Mouse (Mus musculus) retina, embryonic 14.5 days (tissue): Measurements from ENCODE around the gene Slc7a1.

Experiments used
- DNase-seq: peaks from one replicate; pipeline ENCODE4 v3.0.0-alpha.2; 2015; ENCODE audit warnings: low spot score

The Slc7a1 gene

GRCm38 (mm10) chr5:148325317-148325885 is 74.3 kb downstream of the Slc7a1 start:
- DNase-seq, result peak; percentile 84

DNA sequence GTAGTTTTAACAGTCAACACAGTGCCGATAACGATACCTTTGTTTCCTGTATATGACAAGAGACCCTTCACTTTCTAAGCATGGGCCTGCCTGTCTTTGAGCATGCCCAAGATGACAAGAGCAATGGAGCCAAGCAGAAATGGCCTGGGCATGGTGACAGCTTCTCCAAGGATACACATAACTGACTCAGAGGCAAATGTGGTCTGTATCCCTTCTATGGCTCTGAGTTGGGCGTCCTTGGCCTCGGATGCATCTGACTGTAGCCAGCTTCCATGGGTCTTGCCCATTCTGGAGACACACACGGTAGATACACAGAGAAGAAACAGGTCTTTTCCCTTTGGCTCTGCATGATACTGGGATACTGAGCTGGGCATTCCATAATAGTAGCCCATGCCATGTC is 84.8 kb downstream of the Slc7a1 start:
- DNase-seq, result no peak

DNA sequence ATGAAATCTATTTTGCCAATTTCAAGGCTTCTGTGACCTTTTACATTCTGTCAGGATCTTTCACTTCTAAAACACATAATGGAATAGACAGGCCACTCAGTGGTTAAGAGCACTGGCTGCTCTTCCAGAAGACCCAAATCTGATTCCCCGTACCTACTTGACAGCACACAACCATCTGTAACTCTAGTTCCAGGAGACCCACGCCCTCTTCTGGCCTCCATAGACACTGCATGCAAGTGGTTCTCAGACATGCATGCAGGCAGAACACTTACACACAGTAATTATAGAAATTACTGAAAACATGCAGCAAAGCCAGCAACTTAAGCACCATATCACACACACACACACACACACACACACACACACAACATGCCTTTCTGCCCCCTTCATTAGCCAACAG is 87.3 kb downstream of the Slc7a1 start:
- DNase-seq, result no peak

- peak; percentile 24 for DNase-seq
Observed at GRCm38 (mm10) chr5:148310790-148311189, 88.9 kb downstream of the Slc7a1 start.

DNA sequence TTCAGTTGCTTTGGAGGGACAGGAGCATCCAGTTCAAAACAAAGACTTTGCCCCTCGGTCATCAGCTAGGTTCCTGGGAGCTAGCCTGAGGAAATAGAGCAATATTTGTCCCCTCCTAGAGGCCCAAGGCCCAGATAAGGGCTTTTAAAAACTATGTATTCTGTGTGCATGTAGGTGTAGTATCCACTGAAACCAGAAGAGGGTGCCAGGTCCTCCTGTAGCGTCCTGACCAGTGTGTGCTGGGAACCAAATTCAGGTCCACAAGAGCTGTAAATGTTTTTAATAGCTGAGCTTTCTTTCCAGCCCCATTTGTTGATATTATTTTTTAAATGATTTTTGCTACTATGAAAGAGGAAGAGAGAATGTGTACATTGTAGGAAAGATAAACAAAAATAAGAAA is 95.6 kb downstream of the Slc7a1 start:
- no peak for DNase-seq

DNA sequence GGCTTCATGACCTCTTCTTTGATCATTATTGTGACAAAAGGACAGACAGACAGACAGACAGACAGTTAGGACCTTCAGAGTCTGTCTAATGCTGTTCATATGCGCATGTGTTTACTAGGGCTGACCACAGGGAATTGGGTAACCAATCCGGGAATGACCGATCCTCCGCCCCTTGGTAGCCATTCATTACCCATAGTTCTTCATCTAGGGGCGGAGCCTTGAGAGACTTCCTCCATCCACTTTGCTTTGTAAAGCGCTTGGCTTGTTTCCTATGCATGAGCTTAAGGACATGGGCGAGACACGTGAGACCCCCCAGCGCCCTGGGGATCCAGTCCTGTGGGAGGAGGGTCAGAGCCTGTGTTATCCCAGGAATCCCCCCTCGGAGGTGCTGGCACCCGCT is 96.7 kb downstream of the Slc7a1 start:
- DNase-seq, result no peak

GRCm38 (mm10) chr5:148293346-148293745 is 106.4 kb downstream of the Slc7a1 start:
- peak; percentile 46 for DNase-seq

- DNase-seq, result no peak
Observed at GRCm38 (mm10) chr5:148292862-148293261, 106.8 kb downstream of the Slc7a1 start.

GRCm38 (mm10) chr5:148289951-148290350 is 109.8 kb downstream of the Slc7a1 start:
- DNase-seq, result peak; percentile 81

GRCm38 (mm10) chr5:148288804-148289203 is 110.9 kb downstream of the Slc7a1 start:
- no peak for DNase-seq

DNA sequence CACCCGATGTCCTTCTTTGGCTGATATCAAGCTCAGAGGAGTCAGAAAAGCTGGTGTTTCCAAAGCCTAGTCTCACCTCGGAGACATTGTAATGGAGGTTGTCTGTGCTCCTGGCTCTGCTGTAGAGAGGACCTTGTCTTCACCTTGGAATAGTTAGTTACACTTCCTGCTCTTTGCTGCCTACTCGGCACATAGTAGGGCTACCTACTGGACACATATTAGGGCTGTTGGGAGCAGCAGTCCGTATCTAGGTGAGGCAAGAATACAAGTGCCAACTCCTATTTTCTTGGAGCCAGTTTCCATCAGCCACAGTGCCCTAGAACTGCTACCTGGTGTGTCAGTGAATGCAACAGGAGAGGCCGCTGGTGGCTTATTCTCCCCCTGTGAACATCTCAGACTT is 112.2 kb downstream of the Slc7a1 start:
- DNase-seq, result no peak

GRCm38 (mm10) chr5:148283584-148283983 is 116.1 kb downstream of the Slc7a1 start:
- DNase-seq, result no peak

GRCm38 (mm10) chr5:148283177-148283576 is 116.5 kb downstream of the Slc7a1 start:
- DNase-seq, result no peak

DNA sequence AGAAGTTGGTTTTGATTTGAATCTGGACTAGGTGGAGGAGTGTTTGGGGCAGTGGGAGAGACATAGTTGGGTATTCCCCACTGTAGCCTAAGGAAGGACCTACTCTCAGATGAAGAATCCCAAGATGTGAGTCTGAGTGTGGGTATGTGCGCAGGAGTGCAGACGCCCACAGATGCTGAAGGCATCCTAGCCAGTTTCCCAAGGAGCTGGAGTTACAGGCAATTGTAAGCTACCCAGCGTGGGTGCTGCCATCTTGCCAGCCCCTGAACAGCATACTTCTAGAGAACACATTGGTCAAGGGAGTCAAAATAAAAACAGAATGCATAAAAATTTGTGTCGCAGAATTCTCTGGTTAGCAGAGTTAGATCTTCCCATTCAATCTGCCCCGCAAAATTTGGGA is 117.1 kb downstream of the Slc7a1 start:
- no peak for DNase-seq

GRCm38 (mm10) chr5:148282093-148282492 is 117.6 kb downstream of the Slc7a1 start:
- no peak for DNase-seq

- no peak for DNase-seq
Observed at GRCm38 (mm10) chr5:148280321-148280720, 119.4 kb downstream of the Slc7a1 start.

GRCm38 (mm10) chr5:148278233-148278632 is 121.5 kb downstream of the Slc7a1 start:
- no peak for DNase-seq
